Mouse (Mus musculus) spleen, embryonic (tissue): Measurements from ENCODE around the gene Nenf.

Experiments used
- CTCF ChIA-PET: fragments of 350-600 bp; sonication (Branson Sonifier 250); formaldehyde crosslinking; loops from one replicate; lab custom pipeline; 2022; lab: Charles Lee

Nenf gene

GRCm38 (mm10) chr1:191317591-191318196 lies at the start of gene Nenf:
Gene Nenf (minus strand): TSS chr1:191318194.
- CTCF ChIA-PET, result interaction anchor here (0.6 to 0.9 kb wide), 4 partner anchors 9 to 247 kb away, joined by 3 to 4 read pairs (median 4); no protein-coding TSS in a partner anchor

- CTCF ChIA-PET, result interaction anchor here (1.0 to 1.2 kb wide), 3 partner anchors 23 to 199 kb away, joined by 4 to 6 read pairs (median 5); no protein-coding TSS in a partner anchor
These were observed 46.5 kb upstream of the Nenf start for GRCm38 (mm10) chr1:191364477-191364876.

- CTCF ChIA-PET, result no interaction called here
These were observed 44.4 kb upstream of the Nenf start for GRCm38 (mm10) chr1:191362412-191362811.

GRCm38 (mm10) chr1:191359478-191359877 lies 41.5 kb upstream of the Nenf start:
- CTCF ChIA-PET, result interaction anchor here (1.1 kb wide), 1 partner anchor 15 kb away, joined by 5 read pairs; no protein-coding TSS in a partner anchor

GRCm38 (mm10) chr1:191356936-191357335 lies 38.9 kb upstream of the Nenf start:
- CTCF ChIA-PET, result interaction anchor here (0.5 kb wide), 1 partner anchor 171 kb away, joined by 4 read pairs; no protein-coding TSS in a partner anchor

GRCm38 (mm10) chr1:191353836-191354235 lies 35.8 kb upstream of the Nenf start:
- CTCF ChIA-PET, result no interaction called here

GRCm38 (mm10) chr1:191352786-191353488 lies 34.9 kb upstream of the Nenf start:
- CTCF ChIA-PET, result interaction anchor here (0.6 to 0.8 kb wide), 6 partner anchors 16 to 732 kb away, joined by 3 to 6 read pairs (median 3); no protein-coding TSS in a partner anchor

GRCm38 (mm10) chr1:191350355-191350754 lies 32.4 kb upstream of the Nenf start:
- CTCF ChIA-PET, result interaction anchor here (0.5 to 0.6 kb wide), 2 partner anchors 41 to 43 kb away, joined by 3 read pairs; no protein-coding TSS in a partner anchor

GRCm38 (mm10) chr1:191349486-191350037 lies 31.6 kb upstream of the Nenf start:
- CTCF ChIA-PET, result interaction anchor here (0.6 to 0.7 kb wide), 3 partner anchors 10 to 738 kb away, joined by 3 to 6 read pairs (median 4); no protein-coding TSS in a partner anchor

- CTCF ChIA-PET, result interaction anchor here (0.7 kb wide), 2 partner anchors 10 to 738 kb away, joined by 4 to 6 read pairs; no protein-coding TSS in a partner anchor
These were observed 31.0 kb upstream of the Nenf start for GRCm38 (mm10) chr1:191348996-191349395.

- CTCF ChIA-PET, result interaction anchor here (0.7 kb wide), 2 partner anchors 10 to 739 kb away, joined by 4 to 6 read pairs; no protein-coding TSS in a partner anchor
These were observed 30.6 kb upstream of the Nenf start for GRCm38 (mm10) chr1:191348592-191348991.

GRCm38 (mm10) chr1:191347602-191348001 lies 29.6 kb upstream of the Nenf start:
- CTCF ChIA-PET, result no interaction called here

GRCm38 (mm10) chr1:191340530-191340929 lies 22.5 kb upstream of the Nenf start:
- CTCF ChIA-PET, result interaction anchor here (0.9 kb wide), 1 partner anchor 23 kb away, joined by 6 read pairs; no protein-coding TSS in a partner anchor

GRCm38 (mm10) chr1:191339876-191340275 lies 21.9 kb upstream of the Nenf start:
- CTCF ChIA-PET, result interaction anchor here (0.7 kb wide), 1 partner anchor 337 kb away, joined by 20 read pairs; no protein-coding TSS in a partner anchor

- CTCF ChIA-PET, result no interaction called here
These were observed 16.5 kb upstream of the Nenf start for GRCm38 (mm10) chr1:191334500-191334899.

GRCm38 (mm10) chr1:191330356-191330755 lies 12.4 kb upstream of the Nenf start:
- CTCF ChIA-PET, result no interaction called here

GRCm38 (mm10) chr1:191328019-191328441 lies 10.0 kb upstream of the Nenf start:
- CTCF ChIA-PET, result no interaction called here

- CTCF ChIA-PET, result no interaction called here
These were observed 9.3 kb upstream of the Nenf start for GRCm38 (mm10) chr1:191327258-191327657.

GRCm38 (mm10) chr1:191326233-191326882 lies 8.4 kb upstream of the Nenf start:
- CTCF ChIA-PET, result interaction anchor here (0.6 to 1.3 kb wide), 3 partner anchors 9 to 65 kb away, joined by 3 to 4 read pairs (median 3); no protein-coding TSS in a partner anchor

GRCm38 (mm10) chr1:191325726-191326232 lies 7.8 kb upstream of the Nenf start, which contains the start of gene Tmem206:
Gene Tmem206 (plus strand): TSS chr1:191325912.
- CTCF ChIA-PET, result interaction anchor here (0.6 to 1.3 kb wide), 3 partner anchors 8 to 66 kb away, joined by 3 to 4 read pairs (median 3); no protein-coding TSS in a partner anchor
